Mouse (Mus musculus) hematopoietic stem cell, adult 5-6 weeks (primary cell): ENCODE results near the gene Bmpr1a. TPM values are rescaled to one million over a fixed set of nuclear protein-coding genes. Genes with fewer than 3 reads are reported as not detected.

Source experiments
- ATAC-seq, 2 experiments: fragments of 125-278 bp in 1 of 2; replicated peaks in 1 of 2; 2 replicates each; pipeline ENCODE4 v1.8.0; 2016 to 2017; ENCODE audit warnings: inconsistent platforms in 2 of 2, mild to moderate bottlenecking in 2 of 2, moderate number of reproducible peaks in 2 of 2, low read depth in 1 of 2, moderate TSS enrichment in 1 of 2; ENCODE audit not compliant: low FRiP score in 2 of 2, poor library complexity in 2 of 2, severe bottlenecking in 2 of 2, insufficient read depth in 1 of 2, low TSS enrichment in 1 of 2
- total RNA-seq: library from RNA; stranded (forward); fragments of 172-1452, 232-1000 nt; gene quantifications from 2 replicates; pipeline ENCODE4 v1.2.3, GENCODE M21; 2017

The Bmpr1a gene
- total RNA-seq, 1 experiment from 2014 or later, result 2.2 TPM

DNA sequence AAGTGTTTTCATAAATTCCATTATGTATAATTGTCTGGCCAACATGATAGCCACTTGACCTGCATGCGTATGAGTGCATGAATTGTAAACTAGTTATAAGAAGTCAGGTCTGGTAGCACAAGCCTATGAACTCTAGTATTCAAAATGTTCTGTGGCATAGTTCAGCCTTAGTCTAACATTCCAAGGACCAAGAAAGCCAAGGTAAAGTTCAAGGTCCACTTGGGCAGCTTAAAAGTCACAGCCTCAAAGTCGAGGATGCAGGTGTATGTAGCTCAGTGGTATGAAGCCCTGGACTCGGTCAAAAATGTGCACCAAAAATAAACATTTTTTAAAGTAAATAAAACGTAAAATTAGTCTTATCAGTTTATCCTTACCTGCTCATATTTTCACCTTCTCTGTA is 9.5 kb upstream of the Bmpr1a start:
- no peak for ATAC-seq

DNA sequence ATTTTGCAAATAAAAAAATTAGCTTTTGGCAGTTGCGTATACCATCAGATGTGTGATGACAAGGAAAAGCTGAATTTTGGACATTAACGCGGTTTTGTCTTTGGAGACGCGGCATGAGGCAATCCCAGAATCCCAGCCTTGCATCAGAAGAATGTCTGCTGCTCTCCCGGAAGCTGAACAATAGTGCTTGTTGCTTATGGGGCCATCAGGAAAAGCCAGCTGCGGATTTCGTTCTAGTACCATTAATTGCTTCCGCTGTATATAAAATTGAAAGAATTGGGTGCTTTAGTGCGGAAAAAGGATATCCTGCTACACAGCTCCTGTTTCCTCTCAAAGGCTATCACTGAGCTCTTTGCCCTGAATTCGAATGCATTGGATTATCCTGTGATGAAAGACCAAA is 8.8 kb upstream of the Bmpr1a start:
- peak in 1 of 2 experiments; percentile 27; a peak in 1 of 4 replicates for ATAC-seq

GRCm38 (mm10) chr14:34508842-34509439 is 5.8 kb upstream of the Bmpr1a start:
- ATAC-seq, result 0 out of 4 replicates have a peak, but pooled peaks of 1 of the 2 experiments have one; percentile 12

DNA sequence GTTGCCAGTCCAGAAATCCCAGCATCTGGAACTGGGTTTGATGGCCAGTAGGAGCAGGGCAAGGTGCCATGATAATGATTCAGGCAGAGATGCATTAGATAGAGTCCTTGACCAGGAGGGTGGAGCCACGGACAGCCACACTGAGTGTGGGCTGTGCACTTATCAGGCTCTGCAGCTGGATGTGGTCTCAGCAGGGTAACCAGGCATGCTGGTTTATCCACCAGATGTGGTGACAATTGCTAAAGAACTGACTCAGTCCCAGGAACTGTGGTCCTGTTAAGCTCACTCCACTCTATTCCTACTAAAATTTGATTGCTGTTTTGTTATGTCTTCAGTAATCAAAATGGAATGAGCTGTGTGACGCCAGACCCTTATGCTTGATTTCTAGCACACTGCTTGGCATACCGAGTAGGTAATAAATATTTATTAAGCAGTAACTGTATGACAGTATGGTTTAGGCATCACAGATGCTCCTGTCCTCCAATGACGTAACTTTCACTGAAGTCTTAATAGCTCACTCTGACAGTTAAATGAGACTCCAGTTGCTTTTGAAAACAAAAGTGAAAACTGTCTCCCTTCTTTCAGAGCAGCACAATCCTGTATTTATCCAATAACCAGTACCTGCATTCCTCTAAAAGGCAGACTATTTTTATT is 5.2 kb upstream of the Bmpr1a start:
- ATAC-seq, result peak in 1 of 2 experiments; percentile 44; a peak in 2 of 4 replicates

DNA sequence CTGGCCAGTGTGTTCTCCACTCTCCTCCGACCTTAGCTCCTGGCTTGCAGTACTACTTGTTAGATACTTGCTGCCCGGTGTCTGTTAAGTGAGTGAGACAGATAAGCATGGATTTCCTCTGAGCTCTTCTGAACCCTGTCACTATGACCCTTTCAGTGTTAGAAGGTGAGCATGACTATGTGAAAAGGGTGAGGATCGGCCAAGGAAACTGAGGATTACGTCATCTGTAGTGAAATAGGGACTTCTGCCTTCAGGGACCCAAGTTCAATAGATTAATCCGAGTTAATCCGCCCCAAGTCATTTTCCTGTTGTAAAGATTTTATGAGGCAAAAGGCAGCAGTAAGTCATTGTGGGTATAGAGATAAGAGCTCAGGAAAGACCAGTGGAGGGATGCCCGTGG is 2.2 kb upstream of the Bmpr1a start:
- no peak for ATAC-seq

DNA sequence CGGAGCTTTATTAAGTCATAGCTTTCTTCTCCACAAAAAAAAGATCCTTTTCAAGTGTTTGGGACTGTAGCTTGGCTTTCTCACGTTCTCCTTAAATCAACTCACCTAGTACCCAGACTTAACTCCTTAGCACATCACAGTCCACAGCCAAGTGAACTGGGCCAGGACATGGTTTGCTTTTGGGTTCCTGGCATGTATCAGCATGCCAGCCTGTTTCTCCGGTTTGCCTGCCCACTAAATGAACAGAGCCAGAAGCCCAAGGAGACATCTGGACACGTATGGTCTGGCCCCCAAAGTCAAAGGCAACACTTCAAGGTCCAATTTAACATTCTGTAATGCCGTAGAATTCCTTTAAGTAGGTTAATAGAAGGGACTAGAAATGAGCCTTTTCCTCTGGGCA is 1.2 kb upstream of the Bmpr1a start:
- no peak for ATAC-seq

DNA sequence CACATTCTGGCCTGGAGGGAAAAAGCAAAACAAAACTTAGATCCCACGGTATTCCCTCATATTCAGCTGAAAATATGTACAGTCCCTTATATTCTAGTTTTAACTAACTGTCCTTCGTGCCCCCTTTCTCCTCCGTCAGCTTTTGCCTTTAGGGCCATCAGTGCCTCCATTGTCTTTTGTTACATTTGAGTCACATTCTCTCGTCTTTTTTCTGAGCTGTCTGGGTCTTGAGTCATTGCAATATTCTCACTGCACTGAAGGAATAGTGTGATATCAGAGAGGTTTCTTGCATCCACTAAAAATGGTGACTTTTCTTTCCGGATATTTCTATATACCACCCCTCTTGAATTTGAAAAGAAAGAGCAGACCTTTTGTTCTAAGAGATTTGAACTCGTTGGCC is 618 bp upstream of the Bmpr1a start:
- no peak for ATAC-seq

GRCm38 (mm10) chr14:34502475-34503324 is 441 bp downstream of the Bmpr1a start:
- peak; percentile 38 to 47; a peak in 3 of 4 replicates for ATAC-seq

DNA sequence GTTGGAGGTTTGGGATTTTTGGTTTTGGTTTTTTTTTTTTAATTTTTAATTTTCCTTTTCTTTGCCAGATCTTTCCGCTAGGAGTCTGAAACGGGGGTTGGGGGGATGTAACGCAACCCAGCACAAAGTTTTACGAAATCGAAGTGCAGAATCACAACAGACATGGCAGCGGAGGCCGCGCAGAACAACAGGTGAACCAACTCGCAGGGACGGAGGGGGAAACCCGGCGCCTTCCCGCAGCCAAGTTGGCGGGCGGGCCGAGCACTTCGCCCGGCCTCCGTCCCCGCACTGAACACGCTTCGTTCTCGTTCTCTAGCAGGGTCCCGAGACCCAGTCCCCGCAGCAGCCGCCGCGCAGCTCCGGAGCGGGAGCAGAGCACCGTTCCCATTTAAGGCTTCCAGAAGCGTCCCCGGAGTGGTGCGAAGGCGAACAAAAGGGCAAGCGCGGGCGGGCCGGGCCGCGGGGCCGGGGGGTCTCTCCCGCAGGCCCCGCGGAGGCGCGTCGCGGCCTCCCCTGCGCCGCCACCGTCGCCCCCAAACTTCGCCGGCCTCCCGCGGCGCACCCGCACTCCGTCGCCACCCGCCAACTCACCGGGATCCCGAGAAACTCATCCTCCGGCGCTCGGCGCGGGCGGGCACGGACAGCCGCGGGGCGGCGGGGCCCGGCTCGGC is 1.2 kb downstream of the Bmpr1a start:
- peak in 1 of 2 experiments; percentile 30; a peak in 1 of 4 replicates for ATAC-seq

DNA sequence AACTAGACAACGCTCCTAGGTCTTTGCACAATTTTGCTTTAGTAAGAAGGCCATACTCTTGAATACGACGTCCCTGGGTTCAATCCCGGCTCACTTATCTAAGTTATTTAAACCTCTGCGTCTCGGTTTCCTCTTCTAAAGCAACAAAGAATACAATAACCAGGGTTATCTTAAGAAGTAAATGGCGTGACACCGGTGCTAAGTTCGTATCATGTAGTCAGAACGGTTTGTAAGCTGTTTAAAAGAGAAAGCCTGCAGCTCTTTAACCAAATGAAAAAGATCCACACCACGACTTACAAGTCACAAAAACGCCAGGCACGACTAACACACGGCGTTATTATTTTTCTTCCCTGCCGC is 1.7 kb downstream of the Bmpr1a start:
- ATAC-seq, result no peak

DNA sequence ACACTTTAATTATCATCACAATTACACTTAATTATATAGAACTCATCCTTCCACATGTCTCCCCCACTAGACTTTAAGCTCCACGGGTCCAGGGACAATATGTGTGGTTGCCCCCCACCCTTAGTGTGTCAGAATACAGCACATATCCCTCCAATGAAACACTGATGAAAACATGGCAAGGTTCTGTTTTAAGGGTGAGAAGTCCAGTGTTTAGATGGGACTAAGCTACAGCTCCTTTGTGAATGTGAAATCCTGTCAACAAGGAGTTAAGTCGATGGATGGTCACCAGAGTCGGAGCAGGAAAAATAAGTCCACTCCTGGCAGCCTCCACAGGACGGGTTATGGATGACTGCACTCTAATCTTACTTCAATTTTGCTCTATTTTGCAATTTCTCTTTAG is 2.8 kb downstream of the Bmpr1a start:
- ATAC-seq, result no peak

- no peak for ATAC-seq
These were observed 3.5 kb downstream of the Bmpr1a start for GRCm38 (mm10) chr14:34499664-34500063.

GRCm38 (mm10) chr14:34497346-34497745 is 5.8 kb downstream of the Bmpr1a start:
- no peak for ATAC-seq

GRCm38 (mm10) chr14:34493682-34494081 is 9.5 kb downstream of the Bmpr1a start:
- ATAC-seq, result no peak; a peak in 1 of 4 replicates

DNA sequence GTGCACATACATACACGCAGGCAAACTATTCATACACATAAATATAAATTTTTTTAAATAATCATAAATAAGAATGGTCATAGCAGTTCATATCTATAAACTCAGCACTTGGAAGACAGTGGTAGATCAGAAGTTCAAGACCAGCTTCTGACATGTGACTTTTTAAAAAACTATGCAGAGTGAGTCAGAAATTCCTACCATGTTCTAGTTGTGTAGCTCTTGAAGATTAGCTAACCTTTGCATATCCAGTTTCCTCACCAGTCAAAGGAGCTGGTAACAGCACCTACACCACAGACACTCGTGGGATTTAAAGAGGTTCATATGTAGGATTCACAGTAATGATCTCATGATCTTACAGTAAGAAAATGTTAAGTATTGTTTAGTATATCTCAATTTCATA is 10.5 kb downstream of the Bmpr1a start:
- ATAC-seq, result no peak

DNA sequence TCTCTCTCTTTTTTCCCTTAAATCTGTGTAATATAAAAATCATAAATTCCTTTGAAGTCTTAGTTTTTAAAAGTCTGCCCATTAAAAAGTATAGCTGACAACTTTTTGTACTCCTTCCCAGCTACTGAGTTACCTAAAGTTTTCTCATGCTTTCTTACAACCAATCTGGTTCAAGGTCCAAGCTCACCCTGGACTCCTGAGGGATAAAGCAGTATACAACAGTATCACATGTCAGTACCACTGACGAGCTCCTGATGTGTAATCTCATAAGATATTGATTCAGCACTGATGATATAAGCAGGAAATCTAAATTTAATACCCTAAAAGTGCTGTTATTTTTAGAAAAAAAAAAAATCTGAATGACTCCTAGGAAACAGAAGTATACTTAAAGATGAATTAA is 12.2 kb downstream of the Bmpr1a start:
- no peak for ATAC-seq

DNA sequence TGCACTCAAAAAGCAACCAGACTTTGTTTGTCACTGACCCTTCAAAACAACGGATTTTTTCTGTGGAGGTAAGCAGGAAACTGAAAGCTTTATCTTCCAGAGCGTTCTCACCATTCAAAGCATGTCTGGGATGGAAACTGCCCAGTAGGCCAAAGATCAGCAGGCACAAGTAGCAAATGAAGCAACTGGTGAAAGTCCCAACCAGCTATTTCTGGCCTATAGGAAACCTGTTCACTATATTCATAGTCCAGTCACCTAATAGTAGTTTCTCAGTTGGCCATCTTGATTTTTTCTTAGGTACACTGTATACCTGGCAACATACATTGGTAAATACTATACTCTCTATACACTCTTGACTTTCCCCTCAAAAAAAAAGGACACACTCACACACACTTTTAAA is 13.2 kb downstream of the Bmpr1a start:
- ATAC-seq, result no peak

- ATAC-seq, result no peak
These were observed 17.0 kb downstream of the Bmpr1a start for GRCm38 (mm10) chr14:34486169-34486568.
